Mouse (Mus musculus) liver, embryonic 14.5 days (tissue): Measurements from ENCODE around the gene Dlg1. TPM values are rescaled to one million over a fixed set of nuclear protein-coding genes. Genes with fewer than 3 reads are reported as not detected.
"Not testable (repeated sequence)": the region's sequence is repeated elsewhere in the genome, so short reads cannot be mapped to it uniquely, and the experiment has no call there.

Experiments
- ATAC-seq: fragments of 200-750 bp; cut with Nextera tagmentation; 2 replicates; pipeline ENCODE4 v1.8.0; 2017; ENCODE audit warnings: moderate number of reproducible peaks, mild to moderate bottlenecking, moderate library complexity; ENCODE audit not compliant: insufficient read depth
- DNase-seq, 3 experiments: peaks; one replicate each; pipeline ENCODE4 v3.0.0-alpha.2; 2012 to 2013; ENCODE audit warnings: low read depth in 3 of 3, low spot score in 3 of 3
- H3K27ac ChIP-seq: fragments of 300-500 bp; sonication (generic); 2 replicates; pipeline ENCODE4 v1.5.1; 2014; ENCODE audit warnings: moderate library complexity, mild to moderate bottlenecking, control low read depth, inconsistent platforms
- H3K27me3 ChIP-seq: fragments of 300-500 bp; sonication (generic); 2 replicates; pipeline ENCODE4 v1.6.1; 2014; ENCODE audit warnings: mild to moderate bottlenecking, low read length, moderate library complexity; ENCODE audit not compliant: control insufficient read depth, insufficient read depth
- H3K36me3 ChIP-seq: fragments of 300-500 bp; sonication (generic); replicated peaks from 2 replicates; pipeline ENCODE4 v1.6.1; 2014; ENCODE audit warnings: low read depth; ENCODE audit not compliant: control insufficient read depth, insufficient read depth
- H3K4me1 ChIP-seq, 2 experiments: fragments of 200-500 bp in 1 of 2; fragments of 300-500 bp in 1 of 2; sonication (generic) in 1 of 2; replicated peaks; 2 replicates each; pipeline ENCODE4 v1.6.1; 2012 to 2014; ENCODE audit warnings: antibody characterized with exemption in 1 of 2, inconsistent platforms in 1 of 2, low read length in 1 of 2; ENCODE audit not compliant: control insufficient read depth in 2 of 2, insufficient read depth in 2 of 2
- H3K4me2 ChIP-seq: fragments of 300-500 bp; sonication (generic); 2 replicates; pipeline ENCODE4 v1.6.1; 2014; ENCODE audit warnings: low read depth, mild to moderate bottlenecking, control low read depth, moderate library complexity
- H3K4me3 ChIP-seq, 2 experiments: fragments of 200-500 bp in 1 of 2; fragments of 300-500 bp in 1 of 2; sonication (generic) in 1 of 2; 2 replicates each; pipeline ENCODE4 v1.5.1; 2012 to 2014; ENCODE audit warnings: low read depth in 2 of 2, low read length in 2 of 2, mild to moderate bottlenecking in 2 of 2, control low read depth in 1 of 2, inconsistent platforms in 1 of 2, moderate library complexity in 1 of 2; ENCODE audit not compliant: insufficient read depth in 1 of 2
- H3K9ac ChIP-seq: fragments of 300-500 bp; sonication (generic); replicated peaks from 2 replicates; pipeline ENCODE4 v1.6.1; 2014; ENCODE audit warnings: mild to moderate bottlenecking, control low read depth, moderate library complexity
- H3K9me3 ChIP-seq: fragments of 300-500 bp; sonication (generic); 2 replicates; pipeline ENCODE4 v1.6.1; 2016; ENCODE audit warnings: low read length, mixed read lengths; ENCODE audit not compliant: control insufficient read depth
- CTCF ChIP-seq: IDR thresholded peaks from 2 replicates; pipeline ENCODE4 v1.5.1; 2016; ENCODE audit warnings: antibody characterized with exemption, low read depth, control low read depth
- EP300 ChIP-seq: IDR thresholded peaks from 2 replicates; pipeline ENCODE4 v1.6.1; 2016; ENCODE audit warnings: antibody characterized with exemption, low read depth
- WGBS: fragments of 180-500 bp; shearing (Covaris S2); extraction: QIAGEN DNeasy Blood & Tissue Kit; methylation state at CpG from one replicate; pipeline ENCODE4 v1.1.7; 2014; ENCODE audit not compliant: insufficient replicate concordance; 5-methylcytosine and 5-hydroxymethylcytosine counted together
- polyA plus RNA-seq, 2 experiments: library from polyadenylated mRNA; depleted of rRNA in 1 of 2; stranded (reverse) in 1 of 2; unstranded in 1 of 2; fragments of >200 nt; fragmentation: Nextera tagmentation in 1 of 2; extraction: Ambion mirVana in 1 of 2; gene quantifications; 2 replicates each; pipeline versions ENCODE4 v1.2.1 to v1.2.3; 2012 to 2014

The Dlg1 gene
- polyA plus RNA-seq, 2 experiments: 7.3 to 12.9 TPM

DNA sequence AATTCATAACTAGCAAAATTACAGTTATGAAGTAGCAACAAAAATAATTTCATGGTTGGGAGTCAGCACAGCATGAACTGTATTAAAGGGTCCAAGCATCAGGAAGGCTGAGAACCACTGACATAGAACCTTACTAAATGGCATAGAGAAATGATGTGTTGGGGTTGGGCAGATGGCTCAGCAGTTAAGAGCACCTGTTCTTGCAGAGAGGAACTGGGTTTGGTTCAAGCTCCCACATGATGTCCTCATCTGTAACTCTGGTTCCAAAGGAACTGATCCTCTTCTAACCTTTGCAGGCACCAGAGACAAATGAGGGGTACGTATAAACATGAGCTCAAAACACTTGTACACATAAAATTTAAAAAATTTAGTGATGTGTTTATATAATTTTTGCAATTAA lies 59.7 kb downstream of the Dlg1 start:
- DNase-seq: no peak
- WGBS: 86% methylated on average over 1 of the region's 1 CpGs
- Histone ChIP-seq H3K4me2 (no peak overlapping the region), H3K36me3 (no peaks in the 10 kb centered on the region), H3K9me3 (no peaks in the 10 kb centered on the region), H3K9ac (no peak overlapping the region), H3K4me1 (no peaks in the 10 kb centered on the region), H3K4me3 (no peak overlapping the region), H3K27me3 (no peaks in the 10 kb centered on the region), H3K27ac (no peak overlapping the region)
- ATAC-seq: no peak
- TF ChIP-seq EP300 (no peak), CTCF (no peak)

- no peak for ATAC-seq
- DNase-seq: peak in 2 of 3 experiments; percentile 12 to 32
- TF ChIP-seq CTCF (peak; percentile 45), EP300 (no peak)
These were observed 60.9 kb downstream of the Dlg1 start for GRCm38 (mm10) chr16:31724121-31724520.

DNA sequence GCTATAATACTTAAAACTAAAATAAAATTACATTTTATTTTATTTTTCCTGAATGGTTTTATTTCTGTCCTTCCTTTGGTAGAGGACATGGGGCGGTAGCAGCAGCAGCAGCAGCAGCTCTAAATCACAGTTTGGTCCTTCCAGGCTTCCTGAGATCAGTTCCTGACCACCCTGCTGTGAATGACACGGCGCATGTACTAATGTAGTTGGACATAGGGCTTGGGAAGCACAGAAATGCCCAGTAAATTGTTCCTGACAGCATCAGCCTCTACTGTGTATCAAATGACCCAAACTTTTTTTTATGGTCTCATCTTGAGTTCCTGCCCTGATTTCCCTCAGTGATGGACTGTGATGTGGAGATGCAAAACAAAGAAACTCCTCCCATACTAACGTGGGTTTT lies 61.6 kb downstream of the Dlg1 start:
- TF ChIP-seq EP300: no peak
- TF ChIP-seq CTCF: no peak
- Histone ChIP-seq H3K9me3 (no peaks in the 10 kb centered on the region), H3K27ac (no peak overlapping the region), H3K36me3 (no peaks in the 10 kb centered on the region), H3K9ac (no peak overlapping the region), H3K4me2 (no peak overlapping the region), H3K4me1 (no peaks in the 10 kb centered on the region), H3K4me3 (no peak overlapping the region), H3K27me3 (no peaks in the 10 kb centered on the region)
- WGBS: 65% methylated on average over 4 of the region's 4 CpGs
- no peak for ATAC-seq
- no peak for DNase-seq

More at GRCm38 (mm10) chr16:31724121-31724520, 60.9 kb downstream of the Dlg1 start:
- H3K4me2 ChIP-seq: no peak overlapping the region
- no peaks in the 10 kb centered on the region for H3K9me3 ChIP-seq
- no peak overlapping the region for H3K27ac ChIP-seq
- no peaks in the 10 kb centered on the region for H3K27me3 ChIP-seq
- 27% methylated on average over 1 of the region's 1 CpGs for WGBS
- no peak overlapping the region for H3K9ac ChIP-seq
- H3K4me1 ChIP-seq: no peaks in the 10 kb centered on the region
- no peak overlapping the region for H3K4me3 ChIP-seq
- no peaks in the 10 kb centered on the region for H3K36me3 ChIP-seq

DNA sequence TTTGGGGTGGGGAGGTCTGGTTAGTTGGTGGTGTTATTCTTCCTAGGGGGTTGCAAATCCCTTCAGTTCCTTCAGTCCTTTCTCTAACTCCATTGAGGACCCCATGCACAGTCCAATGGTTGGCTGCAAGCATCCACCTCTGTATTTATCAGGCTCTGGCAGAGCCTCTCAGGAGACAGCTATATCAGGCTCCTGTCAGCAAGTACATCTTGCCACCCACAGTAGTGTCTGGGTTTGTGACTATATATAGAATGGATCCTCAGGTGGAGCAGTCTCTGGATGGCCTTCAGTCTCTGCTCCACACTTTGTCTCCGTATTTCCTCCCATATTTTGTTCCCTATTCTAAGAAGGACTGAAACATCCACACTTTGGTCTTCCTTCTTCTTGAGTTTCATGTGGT lies 67.7 kb downstream of the Dlg1 start:
- not testable (repeated sequence) for H3K36me3 ChIP-seq, H3K4me3 ChIP-seq, DNase-seq, H3K4me1 ChIP-seq, H3K27ac ChIP-seq, H3K27me3 ChIP-seq, ATAC-seq, H3K9ac ChIP-seq, H3K9me3 ChIP-seq, H3K4me2 ChIP-seq
- WGBS: 88% methylated on average over 1 of the region's 1 CpGs

DNA sequence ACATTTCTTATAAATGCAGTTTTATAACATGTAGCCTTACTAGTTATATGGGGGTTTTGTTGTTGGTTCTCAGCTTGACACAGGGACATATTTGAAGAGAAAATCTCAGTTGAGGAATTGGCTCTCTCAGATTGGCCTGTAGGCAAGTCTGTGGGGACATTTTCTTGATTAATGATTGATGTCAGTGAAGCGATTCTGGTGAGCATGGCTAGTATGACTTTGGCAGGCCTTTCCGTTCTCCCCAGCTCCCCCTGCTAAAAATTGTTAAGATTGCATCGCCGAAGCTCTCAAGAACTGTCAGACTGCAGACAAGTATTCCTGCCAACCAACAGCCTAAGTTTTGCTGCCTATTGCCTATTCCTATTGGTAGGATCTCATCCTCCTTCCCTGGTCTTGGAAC lies 73.8 kb downstream of the Dlg1 start:
- TF ChIP-seq CTCF (no peak), EP300 (no peak)
- ATAC-seq (no peak), DNase-seq (no peak)
- 78% methylated on average over 4 of the region's 4 CpGs for WGBS
- Histone ChIP-seq H3K9me3 (no peaks in the 10 kb centered on the region), H3K27ac (no peak overlapping the region), H3K4me2 (no peak overlapping the region), H3K9ac (no peak overlapping the region), H3K4me3 (no peak overlapping the region), H3K36me3 (no peaks in the 10 kb centered on the region), H3K4me1 (no peaks in the 10 kb centered on the region), H3K27me3 (no peaks in the 10 kb centered on the region)

DNA sequence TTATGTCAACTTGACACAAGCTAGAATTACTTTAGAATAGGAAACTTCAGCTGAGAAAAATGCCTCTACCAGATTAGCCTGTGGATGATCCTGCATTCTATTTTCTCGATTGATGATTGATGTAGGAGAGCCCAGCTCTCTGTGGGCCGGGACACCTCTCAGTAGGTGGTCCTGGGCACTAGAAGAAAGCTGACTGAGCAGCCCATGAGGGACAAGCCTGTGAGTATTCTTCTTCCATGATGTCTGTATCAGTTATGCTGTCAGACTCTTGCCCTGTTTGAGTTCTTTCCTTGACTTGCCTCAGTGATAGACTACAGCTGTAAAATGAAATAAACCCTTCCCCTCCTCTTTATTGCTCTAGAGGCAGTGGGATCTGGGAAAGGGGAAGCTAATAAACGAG lies 74.5 kb downstream of the Dlg1 start:
- no peaks in the 10 kb centered on the region for H3K9me3 ChIP-seq
- H3K27me3 ChIP-seq: no peaks in the 10 kb centered on the region
- DNase-seq (no peak), ATAC-seq (no peak)
- H3K4me2 ChIP-seq: no peak overlapping the region
- no peak overlapping the region for H3K4me3 ChIP-seq
- no peaks in the 10 kb centered on the region for H3K4me1 ChIP-seq
- no peak overlapping the region for H3K9ac ChIP-seq
- no peaks in the 10 kb centered on the region for H3K36me3 ChIP-seq
- TF ChIP-seq CTCF: no peak
- no peak for TF ChIP-seq EP300
- no peak overlapping the region for H3K27ac ChIP-seq
- 48% methylated on average over 3 of the region's 3 CpGs for WGBS
